Mouse (Mus musculus) heart, embryonic 16.5 days (tissue): ENCODE measurements at regions not wholly inside any gene's neighbourhood (a gene's known extent, or its start where the extent isn't known, plus 50 kb on each side); places are given as distances from the start of the nearest gene placed in this dataset.
A peak's percentile ranks its signal among the peaks of the same experiment; 100 is the strongest.

Experiments
- ATAC-seq: fragments of 200-750 bp; cut with Nextera tagmentation; replicated peaks from 2 replicates; pipeline ENCODE4 v1.8.0; 2017; ENCODE audit warnings: moderate number of reproducible peaks; ENCODE audit not compliant: insufficient read depth, low FRiP score; ENCODE audit errors: extremely low read depth
- H3K27ac ChIP-seq: fragments of 300-500 bp; sonication (generic); 2 replicates; pipeline ENCODE4 v1.5.1; 2014; ENCODE audit warnings: mild to moderate bottlenecking, low read length, control low read depth, moderate library complexity
- H3K27me3 ChIP-seq: fragments of 300-500 bp; sonication (generic); 2 replicates; pipeline ENCODE4 v1.6.1; 2014; ENCODE audit warnings: low read length, mixed read lengths; ENCODE audit not compliant: control insufficient read depth, insufficient read depth
- H3K36me3 ChIP-seq: fragments of 300-500 bp; sonication (generic); 2 replicates; pipeline ENCODE4 v1.6.1; 2014; ENCODE audit not compliant: control insufficient read depth, insufficient read depth
- H3K4me1 ChIP-seq: fragments of 300-500 bp; sonication (generic); 2 replicates; pipeline ENCODE4 v1.6.1; 2014; ENCODE audit warnings: low read length, mixed read lengths; ENCODE audit not compliant: control insufficient read depth, insufficient read depth
- H3K4me2 ChIP-seq: fragments of 300-500 bp; sonication (generic); 2 replicates; pipeline ENCODE4 v1.6.1; 2014; ENCODE audit warnings: low read depth, mild to moderate bottlenecking, control low read depth, low read length
- H3K4me3 ChIP-seq: fragments of 300-500 bp; sonication (generic); 2 replicates; pipeline ENCODE4 v1.5.1; 2014; ENCODE audit warnings: mild to moderate bottlenecking, control low read depth, low read length
- H3K9ac ChIP-seq: fragments of 300-500 bp; sonication (generic); 2 replicates; pipeline ENCODE4 v1.6.1; 2014; ENCODE audit warnings: low read length, control low read depth
- H3K9me3 ChIP-seq: fragments of 300-500 bp; sonication (generic); replicated peaks from 2 replicates; pipeline ENCODE4 v1.6.1; 2016; ENCODE audit warnings: low read length; ENCODE audit not compliant: control insufficient read depth
- WGBS: fragments of 180-500 bp; shearing (Covaris S2); extraction: QIAGEN DNeasy Blood & Tissue Kit; methylation state at CpG from one replicate; pipeline ENCODE4 v1.1.7; 2014; 5-methylcytosine and 5-hydroxymethylcytosine counted together

DNA sequence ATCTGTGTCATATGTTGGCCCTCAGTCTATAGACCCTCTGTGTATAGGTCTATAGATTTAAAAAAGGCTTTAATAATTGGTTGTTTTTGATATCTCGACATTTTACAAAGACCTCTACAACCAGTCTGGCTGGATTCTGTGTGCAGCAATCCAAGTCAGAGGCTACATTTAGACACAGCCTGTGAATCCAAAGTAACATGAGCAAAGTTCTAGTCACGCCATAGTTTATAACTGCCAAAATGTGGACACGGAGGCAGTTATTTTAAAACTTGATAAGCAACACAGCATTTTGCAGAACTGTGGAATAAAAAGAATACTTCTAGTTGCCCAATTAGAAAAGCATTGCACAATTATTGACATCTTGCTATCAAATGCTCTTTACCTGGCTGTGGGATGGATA is 320.6 kb upstream of the Nr2f1 start:
- H3K27ac ChIP-seq = no peak overlapping the region
- no peaks in the 10 kb centered on the region for H3K9me3 ChIP-seq
- ATAC-seq = no peak
- no peaks in the 10 kb centered on the region for H3K4me1 ChIP-seq
- H3K9ac ChIP-seq = no peak overlapping the region
- H3K4me3 ChIP-seq = no peak overlapping the region
- H3K27me3 ChIP-seq = no peaks in the 10 kb centered on the region
- H3K36me3 ChIP-seq = no peaks in the 10 kb centered on the region
- no peak overlapping the region for H3K4me2 ChIP-seq
- whole genome bisulfite sequencing = 77% methylated on average over 3 of the region's 3 CpGs

GRCm38 (mm10) chr13:78500551-78500950 is 301.0 kb upstream of the Nr2f1 start:
- no peak for ATAC-seq
- H3K4me2 ChIP-seq = no peak overlapping the region
- 76% methylated on average over 7 of the region's 7 CpGs for WGBS

GRCm38 (mm10) chr13:78483760-78484357 is 284.3 kb upstream of the Nr2f1 start:
- ATAC-seq = no peak
- no peaks in the 10 kb centered on the region for H3K9me3 ChIP-seq
- no peaks in the 10 kb centered on the region for H3K27me3 ChIP-seq
- H3K4me3 ChIP-seq = no peak overlapping the region
- WGBS = 44% methylated on average over 2 of the region's 2 CpGs
- H3K27ac ChIP-seq = peak overlapping the region; percentile 61
- H3K4me1 ChIP-seq = peaks cover 6% of the 10 kb centered on the region
- no peaks in the 10 kb centered on the region for H3K36me3 ChIP-seq
- H3K9ac ChIP-seq = no peak overlapping the region
- H3K4me2 ChIP-seq = peak overlapping the region; percentile 44; the same call in 1 of the 2 replicates

More at GRCm38 (mm10) chr13:78500551-78500950, 301.0 kb upstream of the Nr2f1 start:
- H3K4me3 ChIP-seq = no peak overlapping the region
- no peaks in the 10 kb centered on the region for H3K36me3 ChIP-seq
- no peaks in the 10 kb centered on the region for H3K4me1 ChIP-seq
- H3K9ac ChIP-seq = no peak overlapping the region
- no peak overlapping the region for H3K27ac ChIP-seq
- no peaks in the 10 kb centered on the region for H3K27me3 ChIP-seq
- no peaks in the 10 kb centered on the region for H3K9me3 ChIP-seq

DNA sequence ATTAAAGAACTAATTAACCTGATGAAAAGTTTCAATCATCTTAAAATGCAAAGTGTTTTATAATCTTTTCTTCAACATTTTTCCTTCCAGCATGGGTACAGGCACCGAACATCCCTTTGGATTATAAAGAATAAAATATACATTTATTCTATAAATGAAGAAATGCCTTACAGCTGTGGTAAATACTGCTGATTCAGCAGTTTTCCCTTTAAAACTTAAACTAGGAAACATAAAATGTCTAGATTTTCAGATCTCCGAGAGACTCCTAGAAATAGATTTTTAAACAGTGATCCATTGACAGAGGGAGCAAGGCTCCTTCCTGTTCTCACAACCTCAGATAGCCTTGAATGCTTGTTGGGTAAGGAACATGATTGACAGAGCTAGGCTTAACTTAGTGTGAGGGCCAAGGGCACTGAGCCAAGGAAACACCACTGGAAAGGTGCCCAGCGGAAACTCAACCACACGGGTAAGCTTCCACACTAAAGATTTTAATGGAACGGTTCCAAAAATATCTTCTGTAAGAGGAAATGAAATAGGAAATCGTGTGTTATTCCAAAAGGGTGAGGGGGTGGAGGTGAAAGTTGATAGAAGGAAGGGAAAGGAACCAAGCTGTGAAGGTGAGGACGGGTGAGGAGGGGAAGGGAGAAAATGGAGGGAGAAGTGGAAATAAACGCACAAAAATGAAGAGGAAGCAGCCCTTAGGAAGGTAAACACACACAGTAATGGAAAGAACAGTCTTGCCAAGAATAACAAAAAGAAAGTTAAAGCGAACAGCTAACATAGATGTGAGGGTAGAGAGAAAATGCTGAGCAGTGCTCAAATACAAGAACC is 283.6 kb upstream of the Nr2f1 start:
- no peaks in the 10 kb centered on the region for H3K27me3 ChIP-seq

DNA sequence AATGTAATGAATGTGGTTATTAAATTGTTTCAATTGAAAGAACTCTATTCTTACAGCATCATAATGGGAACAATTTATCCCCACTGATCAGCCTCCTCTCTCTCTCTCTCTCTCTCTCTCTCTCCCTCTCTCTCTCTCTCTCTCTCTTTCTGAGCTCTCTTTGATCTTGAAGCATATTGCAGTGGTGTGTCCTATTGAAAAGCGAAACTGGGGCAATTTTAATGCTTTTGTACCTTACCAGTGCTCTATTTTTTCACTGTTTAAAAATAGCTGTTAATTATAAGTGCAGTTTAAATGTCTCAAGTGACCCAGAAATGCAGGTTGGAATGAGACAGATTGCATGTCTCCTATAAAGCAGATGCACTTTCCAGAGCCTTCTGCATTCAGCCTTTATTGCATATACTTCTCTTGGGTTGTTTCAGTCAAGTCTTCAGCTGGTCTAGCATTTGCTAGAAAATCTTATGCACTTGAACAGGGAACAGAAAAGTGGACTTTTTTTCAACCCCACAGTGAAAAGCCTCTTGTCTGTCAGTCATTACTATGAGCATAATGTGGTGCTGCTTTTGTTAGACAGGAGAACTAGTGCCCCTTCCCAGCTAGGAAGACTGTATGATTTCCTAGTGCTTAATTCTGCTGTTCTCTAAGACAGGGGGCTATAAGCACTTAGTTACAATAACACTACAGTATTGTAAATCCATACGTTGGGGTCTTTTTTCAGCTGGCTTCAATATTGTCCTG is 251.9 kb upstream of the Nr2f1 start:
- Histone ChIP-seq H3K4me2 (no peak overlapping the region), H3K4me1 (no peaks in the 10 kb centered on the region), H3K4me3 (no peak overlapping the region), H3K9ac (no peak overlapping the region), H3K36me3 (no peaks in the 10 kb centered on the region), H3K27me3 (no peaks in the 10 kb centered on the region), H3K9me3 (no peaks in the 10 kb centered on the region), H3K27ac (no peak overlapping the region)
- ATAC-seq = no peak
- WGBS = 78% methylated on average over 2 of the region's 2 CpGs

More for the DNA sequence above, 283.6 kb upstream of the Nr2f1 start:
- Histone ChIP-seq H3K27ac (peak overlapping the region; percentile 61), H3K4me2 (peak overlapping the region; percentile 44; the same call in 1 of the 2 replicates), H3K36me3 (no peaks in the 10 kb centered on the region), H3K4me1 (peaks cover 6% of the 10 kb centered on the region), H3K9me3 (no peaks in the 10 kb centered on the region), H3K9ac (no peak overlapping the region), H3K4me3 (peak overlapping the region; percentile 29)
- peak; percentile 88 for ATAC-seq
- WGBS = 22% methylated on average over 9 of the region's 9 CpGs

DNA sequence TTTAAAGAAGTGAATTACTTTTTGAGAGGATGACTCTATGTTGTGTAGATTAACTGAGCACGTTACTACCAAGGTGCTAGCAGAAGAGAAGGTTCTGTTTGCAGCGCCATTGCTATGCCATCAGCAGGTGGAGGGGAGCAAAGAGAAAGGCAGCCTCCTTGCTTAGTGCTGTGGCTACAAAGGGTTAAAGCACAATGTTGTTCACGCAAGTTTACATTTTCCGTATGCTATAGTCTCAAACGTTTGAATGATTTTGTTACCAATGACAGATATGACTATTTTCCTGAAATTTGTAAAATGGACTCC is 247.1 kb upstream of the Nr2f1 start:
- no peak overlapping the region for H3K4me3 ChIP-seq
- H3K9me3 ChIP-seq = no peaks in the 10 kb centered on the region
- H3K27ac ChIP-seq = no peak overlapping the region
- no peaks in the 10 kb centered on the region for H3K4me1 ChIP-seq
- no peaks in the 10 kb centered on the region for H3K36me3 ChIP-seq
- no peak overlapping the region for H3K4me2 ChIP-seq
- no peaks in the 10 kb centered on the region for H3K27me3 ChIP-seq
- H3K9ac ChIP-seq = no peak overlapping the region
- no peak for ATAC-seq
- 68% methylated on average over 5 of the region's 5 CpGs for WGBS

- Histone ChIP-seq H3K4me3 (no peak overlapping the region), H3K9ac (no peak overlapping the region), H3K27me3 (no peaks in the 10 kb centered on the region), H3K4me2 (no peak overlapping the region), H3K4me1 (no peaks in the 10 kb centered on the region), H3K9me3 (no peaks in the 10 kb centered on the region), H3K36me3 (no peaks in the 10 kb centered on the region), H3K27ac (no peak overlapping the region)
- no peak for ATAC-seq
- WGBS = 73% methylated on average over 14 of the region's 14 CpGs
These were observed 246.6 kb upstream of the Nr2f1 start for GRCm38 (mm10) chr13:78445891-78446725.

GRCm38 (mm10) chr13:78444691-78445349 is 245.3 kb upstream of the Nr2f1 start:
- Histone ChIP-seq H3K9me3 (no peaks in the 10 kb centered on the region), H3K9ac (no peak overlapping the region), H3K27me3 (no peaks in the 10 kb centered on the region), H3K4me2 (no peak overlapping the region), H3K36me3 (no peaks in the 10 kb centered on the region), H3K27ac (no peak overlapping the region), H3K4me1 (no peaks in the 10 kb centered on the region), H3K4me3 (no peak overlapping the region)
- 79% methylated on average over 8 of the region's 8 CpGs for WGBS
- 0 out of 2 replicates have a peak, but pooled peaks have one; percentile 14 for ATAC-seq
